Mouse (Mus musculus): ENCODE results near the gene Ldha. TPM values are rescaled to one million over a fixed set of nuclear protein-coding genes. Genes with fewer than 3 reads are reported as not detected.

Ldha gene
- polyA plus RNA-seq, 1 experiment from 2014 or later = 1,988 TPM

DNA sequence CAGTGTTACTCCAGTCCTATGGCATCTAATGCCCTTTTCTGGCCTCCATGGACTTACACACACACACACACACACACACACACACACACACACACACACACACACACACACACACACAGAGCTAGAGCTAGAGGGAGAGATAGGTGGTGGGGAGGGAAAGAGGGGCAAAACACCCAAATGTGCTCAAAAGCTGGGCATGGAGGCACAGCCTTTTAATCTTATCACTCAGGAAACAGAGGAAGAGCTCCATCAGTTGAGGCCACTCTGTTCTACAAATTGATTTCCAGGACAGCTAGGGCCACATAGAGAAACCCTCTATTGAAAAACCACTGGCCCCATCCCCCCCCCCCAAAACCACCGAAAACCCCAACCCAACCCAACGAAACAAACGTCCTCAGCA is 42.0 kb downstream of the Ldha start:
- 47% methylated on average over 3 of the region's 3 CpGs for WGBS (ENCODE audit: insufficient replicate concordance)
- Histone ChIP-seq H3K4me1 (ENCODE audit: insufficient read depth) (no peaks in the 10 kb centered on the region; the same call in 1 of the 2 replicates), H3K27me3 (ENCODE audit: insufficient read depth, low read length) (no peaks in the 10 kb centered on the region), H3K27ac (ENCODE audit: low read depth) (no peak overlapping the region), H3K9me3 (ENCODE audit: low read length) (no peaks in the 10 kb centered on the region), H3K4me2 (ENCODE audit: low read depth, low read length) (no peak overlapping the region), H3K4me3 (ENCODE audit: low read depth, low read length) (no peak overlapping the region), H3K36me3 (replicated peaks; ENCODE audit: insufficient read depth, low read length) (peaks cover 16% of the 10 kb centered on the region; the same call in 1 of the 2 replicates), H3K9ac (replicated peaks) (no peak overlapping the region)
- DNase-seq = no peak
- peak; percentile 23; the same call in 1 of the 2 replicates for ATAC-seq
- TF ChIP-seq CTCF (IDR thresholded peaks at IDR 0.05; ENCODE audit: low read depth) = no peak
- no peak for TF ChIP-seq EP300 (IDR thresholded peaks at IDR 0.05; ENCODE audit: low read depth)

DNA sequence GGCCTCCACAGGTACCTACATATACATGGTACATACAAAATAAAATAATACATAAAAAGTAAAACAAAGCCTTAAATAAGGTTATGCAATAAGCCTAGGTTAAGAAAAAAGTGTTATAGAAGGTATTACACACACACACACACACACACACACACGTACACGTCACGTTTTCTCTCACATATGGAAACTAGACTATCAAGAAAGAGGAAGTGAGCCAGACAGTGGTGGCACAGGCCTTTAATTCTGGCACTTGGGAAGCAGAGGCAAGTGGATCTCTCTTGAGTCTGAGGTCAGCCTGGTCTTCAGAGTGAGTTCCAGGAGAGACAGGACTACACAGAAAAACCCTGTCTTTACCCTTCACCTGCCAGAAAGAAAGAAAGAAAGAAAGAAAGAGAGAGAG is 54.2 kb downstream of the Ldha start:
- ATAC-seq (no peak), DNase-seq (no peak)
- no peak overlapping the region for H3K9ac ChIP-seq (replicated peaks)
- H3K4me2 ChIP-seq (ENCODE audit: low read depth, low read length) = no peak overlapping the region
- no peak overlapping the region for H3K4me3 ChIP-seq (ENCODE audit: low read depth, low read length)
- H3K36me3 ChIP-seq (replicated peaks; ENCODE audit: insufficient read depth, low read length) = peaks cover 55% of the 10 kb centered on the region
- H3K27me3 ChIP-seq (ENCODE audit: insufficient read depth, low read length) = no peaks in the 10 kb centered on the region
- H3K27ac ChIP-seq (ENCODE audit: low read depth) = no peak overlapping the region
- no peaks in the 10 kb centered on the region for H3K4me1 ChIP-seq (ENCODE audit: insufficient read depth)
- TF ChIP-seq CTCF (IDR thresholded peaks at IDR 0.05; ENCODE audit: low read depth) (no peak), EP300 (IDR thresholded peaks at IDR 0.05; ENCODE audit: low read depth) (no peak)
- H3K9me3 ChIP-seq (ENCODE audit: low read length) = no peaks in the 10 kb centered on the region
- WGBS (ENCODE audit: insufficient replicate concordance) = 63% methylated on average over 3 of the region's 3 CpGs

DNA sequence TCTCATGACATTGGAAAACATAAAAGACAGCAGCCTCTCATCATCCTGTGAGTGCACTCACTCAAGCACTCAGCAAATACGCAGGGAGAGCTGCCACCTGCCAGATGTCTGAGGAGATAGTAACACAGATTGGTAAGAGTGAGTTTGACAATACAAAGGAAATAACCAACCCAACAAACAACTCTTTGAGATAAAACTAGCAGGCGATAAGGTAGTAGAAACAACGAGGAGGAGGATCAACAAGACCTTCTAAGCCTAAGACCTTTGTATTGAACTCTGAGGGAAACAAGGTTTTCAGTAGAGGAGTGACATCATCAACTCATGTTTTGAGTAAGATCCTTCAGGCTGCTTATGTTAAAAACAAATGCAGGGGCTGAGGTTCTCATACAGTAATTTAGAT is 58.1 kb downstream of the Ldha start:
- H3K4me3 ChIP-seq (ENCODE audit: low read depth, low read length) = no peak overlapping the region
- TF ChIP-seq CTCF (IDR thresholded peaks at IDR 0.05; ENCODE audit: low read depth) (no peak), EP300 (IDR thresholded peaks at IDR 0.05; ENCODE audit: low read depth) (no peak)
- H3K4me1 ChIP-seq (ENCODE audit: insufficient read depth) = no peaks in the 10 kb centered on the region
- H3K4me2 ChIP-seq (ENCODE audit: low read depth, low read length) = no peak overlapping the region
- 60% methylated on average over 3 of the region's 3 CpGs for WGBS (ENCODE audit: insufficient replicate concordance)
- DNase-seq (no peak), ATAC-seq (no peak)
- no peak overlapping the region for H3K9ac ChIP-seq (replicated peaks)
- H3K36me3 ChIP-seq (replicated peaks; ENCODE audit: insufficient read depth, low read length) = peaks cover 45% of the 10 kb centered on the region
- no peak overlapping the region for H3K27ac ChIP-seq (ENCODE audit: low read depth)
- H3K27me3 ChIP-seq (ENCODE audit: insufficient read depth, low read length) = no peaks in the 10 kb centered on the region
- H3K9me3 ChIP-seq (ENCODE audit: low read length) = no peaks in the 10 kb centered on the region

Other genes with a start within 250 kb of the Ldha start
- 3.8 and 4.3 TPM in 2 replicates for gene Sergef, start 201.7 kb upstream of the Ldha start, polyA plus RNA-seq (2015; fragmentation: Nextera tagmentation; extraction: Ambion mirVana)
- gene Tph1, start 168.9 kb upstream of the Ldha start, polyA plus RNA-seq (2015; fragmentation: Nextera tagmentation; extraction: Ambion mirVana) = not detected in 2 replicates
- 6.5 and 6.9 TPM in 2 replicates for gene Saal1, start 130.8 kb upstream of the Ldha start, polyA plus RNA-seq (2015; fragmentation: Nextera tagmentation; extraction: Ambion mirVana)
- 5.4 and 11.9 TPM in 2 replicates for gene Saa3, start 125.8 kb upstream of the Ldha start, polyA plus RNA-seq (2015; fragmentation: Nextera tagmentation; extraction: Ambion mirVana)
- gene Saa4, start 108.9 kb upstream of the Ldha start, polyA plus RNA-seq (2015; fragmentation: Nextera tagmentation; extraction: Ambion mirVana) = 2.3 and 2.4 TPM in 2 replicates
- 0.38 and 0.63 TPM in 2 replicates for gene Saa1, start 98.5 kb upstream of the Ldha start, polyA plus RNA-seq (2015; fragmentation: Nextera tagmentation; extraction: Ambion mirVana)
- gene Saa2, start 89.7 kb upstream of the Ldha start, polyA plus RNA-seq (2015; fragmentation: Nextera tagmentation; extraction: Ambion mirVana) = 0.19 and 0.25 TPM in 2 replicates
- gene Hps5, start 45.4 kb upstream of the Ldha start, polyA plus RNA-seq (2015; fragmentation: Nextera tagmentation; extraction: Ambion mirVana) = 3.3 and 3.6 TPM in 2 replicates
- gene Gtf2h1, start 45.4 kb upstream of the Ldha start, polyA plus RNA-seq (2015; fragmentation: Nextera tagmentation; extraction: Ambion mirVana) = 18.8 TPM in 2 replicates
- 0.07 and 0.23 TPM in 2 replicates for gene Ldhc, start 19.7 kb downstream of the Ldha start, polyA plus RNA-seq (2015; fragmentation: Nextera tagmentation; extraction: Ambion mirVana)
- gene Tsg101, start 78.5 kb downstream of the Ldha start, polyA plus RNA-seq (2015; fragmentation: Nextera tagmentation; extraction: Ambion mirVana) = 59.1 and 61.2 TPM in 2 replicates
- gene Uevld, start 117.1 kb downstream of the Ldha start, polyA plus RNA-seq (2015; fragmentation: Nextera tagmentation; extraction: Ambion mirVana) = 2.6 and 3.2 TPM in 2 replicates
- gene Gm9999, start 142.1 kb downstream of the Ldha start, polyA plus RNA-seq (2015; fragmentation: Nextera tagmentation; extraction: Ambion mirVana) = not detected in 2 replicates
- 6.0 and 6.4 TPM in 2 replicates for gene Spty2d1, start 166.9 kb downstream of the Ldha start, polyA plus RNA-seq (2015; fragmentation: Nextera tagmentation; extraction: Ambion mirVana)
- gene Tmem86a, start 209.1 kb downstream of the Ldha start, polyA plus RNA-seq (2015; fragmentation: Nextera tagmentation; extraction: Ambion mirVana) = 35.6 and 42.0 TPM in 2 replicates

Data from liver, postnatal 0 days (tissue).